Mouse (Mus musculus): ENCODE data around the gene Olfr715. TPM values are rescaled to one million over a fixed set of nuclear protein-coding genes. Genes with fewer than 3 reads are reported as not detected.

Gene Olfr715
- polyA plus RNA-seq (2012; rRNA removed), result not detected in 2 replicates

DNA sequence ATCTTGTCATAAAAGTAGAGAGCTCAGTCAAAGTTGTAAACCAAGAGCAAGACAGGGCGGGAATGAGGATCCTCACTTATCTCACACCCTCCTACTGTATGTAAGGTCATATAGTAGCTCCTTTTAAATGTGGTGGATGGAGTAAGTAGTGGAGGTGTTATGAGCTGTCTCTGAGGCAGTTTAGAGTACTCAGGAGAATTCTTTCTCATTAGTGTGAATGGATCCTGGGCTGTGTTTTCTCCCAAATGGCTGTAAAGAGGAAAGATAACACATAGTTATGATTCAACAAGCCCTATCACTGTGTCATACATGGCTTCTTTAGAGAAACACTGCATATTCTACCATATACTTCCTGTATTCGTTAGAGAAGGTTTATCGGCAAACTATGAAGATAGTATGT, at the start of gene Olfr715:
Gene Olfr715 (minus strand): TSS at position 101 of the 400 bp plus-strand sequence.

DNA sequence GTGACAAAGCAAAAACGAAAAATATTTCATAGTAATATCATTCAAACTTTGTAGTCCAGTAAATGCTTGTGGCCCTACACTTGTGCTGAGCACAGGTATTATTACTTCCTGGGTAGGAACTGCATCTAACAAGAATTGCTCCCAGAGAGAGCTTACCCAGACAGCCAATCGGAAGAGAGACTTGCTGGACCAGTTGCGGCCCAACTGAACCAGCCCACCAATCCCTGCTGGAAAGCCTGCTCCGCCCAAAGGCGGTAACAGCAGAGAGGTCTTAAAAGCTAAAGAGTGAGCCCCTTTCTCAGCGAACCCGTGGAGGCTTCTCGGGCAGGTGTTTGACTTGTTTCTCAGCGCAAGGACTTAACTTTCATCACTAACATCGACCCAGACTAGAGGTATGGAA, 35.8 kb upstream of the Olfr715 start, which contains the start of gene Nlrp14:
Gene Nlrp14 (plus strand): TSS at position 301 of the 400 bp plus-strand sequence.

DNA sequence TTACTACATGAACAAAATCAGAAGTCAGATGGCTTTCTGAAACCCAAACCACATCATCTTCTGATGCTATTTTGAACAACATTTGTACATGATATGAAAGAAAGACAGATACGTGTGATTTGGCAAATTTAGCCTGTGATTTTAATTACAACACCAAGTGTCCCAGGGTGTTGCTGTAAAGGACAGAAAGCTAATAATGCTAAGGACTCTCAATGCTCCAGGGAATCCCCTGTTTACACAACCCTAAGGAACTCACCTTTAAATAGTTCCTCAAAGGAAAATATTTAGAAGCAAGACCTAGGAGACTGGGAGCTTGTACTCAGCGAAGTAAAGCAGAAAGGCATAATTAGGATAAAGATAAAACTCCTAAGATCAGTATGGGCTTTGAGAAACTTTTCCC, 7.1 kb upstream of the Olfr715 start, which contains the start of gene Olfr716:
Gene Olfr716 (plus strand): TSS at position 301 of the 400 bp plus-strand sequence.

DNA sequence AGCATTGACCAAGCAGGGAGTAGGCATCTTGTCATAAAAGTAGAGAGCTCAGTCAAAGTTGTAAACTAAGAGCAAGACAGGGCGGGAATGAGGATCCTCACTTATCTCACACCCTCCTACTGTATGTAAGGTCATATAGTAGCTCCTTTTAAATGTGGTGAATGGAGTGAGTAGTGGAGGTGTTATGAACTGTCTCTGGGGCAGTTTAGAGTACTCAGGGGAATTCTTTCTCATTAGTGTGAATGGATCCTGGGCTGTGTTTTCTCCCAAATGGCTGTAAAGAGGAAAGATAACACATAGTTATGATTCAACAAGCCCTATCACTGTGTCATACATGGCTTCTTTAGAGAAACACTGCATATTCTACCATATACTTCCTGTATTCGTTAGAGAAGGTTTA, 20.6 kb downstream of the Olfr715 start, which contains the start of gene Olfr715b:
Gene Olfr715b (minus strand): TSS at position 101 of the 400 bp plus-strand sequence.

DNA sequence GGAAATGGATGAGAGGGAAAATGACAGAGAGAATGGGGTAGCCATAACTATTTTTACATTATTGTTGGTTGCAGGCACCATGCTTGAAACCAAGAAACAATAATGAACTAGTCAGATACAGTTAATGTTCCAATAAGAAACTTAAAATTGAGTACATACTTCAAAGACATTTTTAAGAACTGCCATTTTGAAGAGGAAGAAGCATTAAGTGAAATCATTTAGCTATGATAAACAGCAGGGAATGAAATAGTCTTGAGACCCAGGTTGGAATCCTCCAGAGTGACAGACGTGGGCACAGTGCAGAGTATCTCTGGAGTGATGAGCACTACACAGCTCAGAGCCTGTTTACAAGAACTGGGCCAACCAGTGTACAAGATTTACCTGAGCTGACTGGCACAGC, 38.0 kb downstream of the Olfr715 start, which contains the start of gene Olfr17:
Gene Olfr17 (plus strand): TSS at position 301 of the 400 bp plus-strand sequence.

Other genes with a start within 250 kb of the Olfr715 start
- not detected in 2 replicates for gene Olfr706, start 242.9 kb downstream of the Olfr715 start, polyA plus RNA-seq (2012; rRNA removed)
- not detected in 2 replicates for gene Olfr707, start 229.8 kb downstream of the Olfr715 start, polyA plus RNA-seq (2012; rRNA removed)
- gene Olfr1532-ps1, start 223.1 kb downstream of the Olfr715 start, polyA plus RNA-seq (2012; rRNA removed), result not detected in 2 replicates
- gene Olfr709-ps1, start 198.9 kb downstream of the Olfr715 start, polyA plus RNA-seq (2012; rRNA removed), result not detected in 2 replicates
- not detected in 2 replicates for gene Olfr710, start 182.8 kb downstream of the Olfr715 start, polyA plus RNA-seq (2012; rRNA removed)
- not detected in 2 replicates for gene Olfr6, start 167.1 kb downstream of the Olfr715 start, polyA plus RNA-seq (2012; rRNA removed)
- gene Olfr711, start 155.6 kb downstream of the Olfr715 start, polyA plus RNA-seq (2012; rRNA removed), result not detected in 2 replicates
- gene Olfr2, start 125.0 kb downstream of the Olfr715 start, polyA plus RNA-seq (2012; rRNA removed), result not detected in 2 replicates
- not detected in 2 replicates for gene Olfr713, start 99.9 kb downstream of the Olfr715 start, polyA plus RNA-seq (2012; rRNA removed)
- not detected in 2 replicates for gene Olfr714, start 60.1 kb downstream of the Olfr715 start, polyA plus RNA-seq (2012; rRNA removed)
- gene Olfr17, start 37.9 kb downstream of the Olfr715 start, polyA plus RNA-seq (2012; rRNA removed), result not detected in 2 replicates
- not detected in 2 replicates for gene Olfr715b, start 20.7 kb downstream of the Olfr715 start, polyA plus RNA-seq (2012; rRNA removed)
- gene Olfr716, start 7.2 kb upstream of the Olfr715 start, polyA plus RNA-seq (2012; rRNA removed), result not detected in 2 replicates
- gene Nlrp14, start 35.9 kb upstream of the Olfr715 start, polyA plus RNA-seq (2012; rRNA removed), result not detected in 2 replicates
- gene Rbmxl2, start 78.4 kb upstream of the Olfr715 start, polyA plus RNA-seq (2012; rRNA removed), result not detected in 2 replicates
- gene Syt9, start 239.6 kb upstream of the Olfr715 start, polyA plus RNA-seq (2012; rRNA removed), result 17.6 and 18.6 TPM in 2 replicates